Comparison of ENCODE assay signal across 8 mouse cellular contexts in the genomic region with DNA sequence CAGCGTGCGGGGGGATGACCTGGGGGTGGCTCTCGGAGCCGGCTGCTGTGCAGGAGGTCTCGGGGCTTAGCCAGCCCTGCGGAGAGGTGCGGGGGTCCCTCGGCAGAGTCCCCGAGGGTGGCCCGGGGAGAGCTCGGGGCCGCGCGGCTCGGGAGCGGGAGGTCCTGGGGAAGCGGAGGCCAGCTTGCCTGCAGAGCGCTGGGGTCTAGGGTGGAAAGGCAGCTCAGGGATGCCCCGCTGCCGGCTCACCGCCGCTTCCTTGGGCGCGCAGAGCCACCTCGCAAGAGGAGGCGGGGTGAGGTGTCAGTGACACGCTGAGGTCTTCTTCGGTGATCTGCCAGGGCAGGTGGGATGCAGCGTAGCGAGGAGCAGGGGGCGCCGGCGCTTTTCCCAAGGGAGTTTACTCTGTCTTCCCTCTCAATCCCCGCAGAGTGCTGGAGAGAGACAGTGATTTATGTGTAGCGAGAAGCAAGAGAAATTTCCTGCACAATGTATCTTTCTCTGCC. TPM values are rescaled to one million over a fixed set of nuclear protein-coding genes. Genes with fewer than 3 reads are reported as not detected.
A peak's percentile ranks its signal among the peaks of the same experiment; 100 is the strongest.
DNase-seq lines count a peak whose midpoint lies in the region; ATAC-seq lines count a peak whose summit lies in the region.

No protein-coding gene starts in this region.

- under 1% methylated on average over 35 of the region's 35 CpGs for WGBS in heart, embryonic 15.5 days
- WGBS in midbrain, embryonic 12.5 days: under 1% methylated on average over 34 of the region's 35 CpGs
- under 1% methylated on average over 34 of the region's 35 CpGs for WGBS in stomach, embryonic 15.5 days

- peak overlapping the region; percentile 94 for H3K9ac ChIP-seq in heart, embryonic 15.5 days
- peak overlapping the region; percentile 97 for H3K9ac ChIP-seq in midbrain, embryonic 12.5 days (replicated peaks)
- H3K9ac ChIP-seq in stomach, embryonic 15.5 days: peak overlapping the region; percentile 96

- peak overlapping the region; percentile 75 for H3K4me2 ChIP-seq in heart, embryonic 15.5 days
- peak overlapping the region; percentile 72 for H3K4me2 ChIP-seq in midbrain, embryonic 12.5 days (replicated peaks)
- peak overlapping the region; percentile 82 for H3K4me2 ChIP-seq in stomach, embryonic 15.5 days

- H3K27me3 ChIP-seq in heart, embryonic 15.5 days: peaks cover 3% of the 10 kb centered on the region; the same call in 1 of the 2 replicates
- H3K27me3 ChIP-seq in midbrain, embryonic 12.5 days: peaks cover 10% of the 10 kb centered on the region; the same call in 1 of the 2 replicates
- H3K27me3 ChIP-seq in stomach, embryonic 15.5 days (replicated peaks): no peaks in the 10 kb centered on the region

- ATAC-seq in heart, embryonic 15.5 days (replicated peaks; ENCODE audit: insufficient number of reproducible peaks, insufficient read depth, low FRiP score, low read depth): peak; percentile 45
- no peak; the same call in 1 of the 2 replicates for ATAC-seq in midbrain, embryonic 12.5 days (ENCODE audit: low FRiP score, low read depth)
- peak; percentile 36 for ATAC-seq in stomach, embryonic 15.5 days (ENCODE audit: insufficient read depth, low FRiP score, low read depth)

- H3K36me3 ChIP-seq in heart, embryonic 15.5 days: no peaks in the 10 kb centered on the region
- H3K36me3 ChIP-seq in midbrain, embryonic 12.5 days: no peaks in the 10 kb centered on the region
- no peaks in the 10 kb centered on the region for H3K36me3 ChIP-seq in stomach, embryonic 15.5 days

- H3K4me1 ChIP-seq in heart, embryonic 15.5 days (replicated peaks): peaks cover 23% of the 10 kb centered on the region
- peaks cover 35% of the 10 kb centered on the region for H3K4me1 ChIP-seq in midbrain, embryonic 12.5 days
- peaks cover 12% of the 10 kb centered on the region for H3K4me1 ChIP-seq in stomach, embryonic 15.5 days

- peak overlapping the region; percentile 80 for H3K4me3 ChIP-seq in heart, embryonic 15.5 days
- H3K4me3 ChIP-seq in midbrain, embryonic 12.5 days: peak overlapping the region; percentile 91
- H3K4me3 ChIP-seq in stomach, embryonic 15.5 days (replicated peaks): peak overlapping the region; percentile 98

- no peaks in the 10 kb centered on the region for H3K9me3 ChIP-seq in heart, embryonic 15.5 days (replicated peaks)
- H3K9me3 ChIP-seq in midbrain, embryonic 12.5 days: no peaks in the 10 kb centered on the region
- H3K9me3 ChIP-seq in stomach, embryonic 15.5 days: no peaks in the 10 kb centered on the region

- peak overlapping the region; percentile 91 for H3K27ac ChIP-seq in heart, embryonic 15.5 days
- peak overlapping the region; percentile 97 for H3K27ac ChIP-seq in midbrain, embryonic 12.5 days (replicated peaks)
- H3K27ac ChIP-seq in stomach, embryonic 15.5 days: peak overlapping the region; percentile 93

- DNase-seq in gastrocnemius, postnatal 14 days: peak; percentile 43
- DNase-seq in gastrocnemius, adult 18-20 months (ENCODE audit: low spot score): no peak
- DNase-seq in CD8-positive naive resting alpha-beta T cell, adult 2 months (ENCODE audit: low read depth in 2 of 2, low spot score in 2 of 2): peak; percentile 50 to 63
- peak; percentile 71 to 72 for DNase-seq in cerebellum, postnatal 25 days
- DNase-seq in left cerebral cortex, adult 8-10 months (ENCODE audit: low spot score in 2 of 2): peak; percentile 24 to 44

- intact Hi-C loops in gastrocnemius, postnatal 14 days (cut with DNase I; ENCODE audit: low total_unique reads): loop anchor here (10.0 kb wide), 1 partner anchor 137 kb away; no protein-coding TSS in a partner anchor

RNA-seq across cellular contexts. Expression of gene Cdon, which starts 0.9 kb away (rescaled TPM):
- total RNA-seq in gastrocnemius, postnatal 14 days (2021): 10 to 100 TPM; 17.7 to 21.7 TPM
- 10 to 100 TPM in 1 of 2 experiments, 1 to 10 TPM in 1; 9.5 to 10.4 TPM for total RNA-seq in gastrocnemius, adult 18-20 months (2021)
- 6.8 and 7.5 TPM in 2 replicates for polyA plus RNA-seq in heart, embryonic 15.5 days (2015; fragmentation: Nextera tagmentation; extraction: Ambion mirVana)
- total RNA-seq in left cerebral cortex, adult 8-10 months (2022): 10 to 100 TPM in 2 of 4 experiments, 1 to 10 TPM in 2; 8.7 to 12.5 (median 10.3) TPM
- polyA plus RNA-seq in midbrain, embryonic 12.5 days (2016; fragmentation: Nextera tagmentation; extraction: Ambion mirVana): 19.7 and 22.8 TPM in 2 replicates
- 10.2 and 10.4 TPM in 2 replicates for polyA plus RNA-seq in stomach, embryonic 15.5 days (2015; fragmentation: Nextera tagmentation; extraction: Ambion mirVana)
